Mouse (Mus musculus) right cerebral cortex, postnatal 4 days (tissue): ENCODE measurements around the gene Ecel1.

Source experiments
- DNase-seq: peaks from one replicate; pipeline ENCODE4 v3.0.0-alpha.2; 2022

The Ecel1 gene

GRCm38 (mm10) chr1:87156199-87156587 lies at the start of gene Ecel1:
Ecel1 (minus strand) TSS chr1:87156521.
- no peak for DNase-seq

GRCm38 (mm10) chr1:87205502-87205901 lies 49.2 kb upstream of the Ecel1 start:
- no peak for DNase-seq

GRCm38 (mm10) chr1:87205038-87205437 lies 48.7 kb upstream of the Ecel1 start:
- DNase-seq = no peak

- DNase-seq = no peak
Measured at GRCm38 (mm10) chr1:87204465-87204864, 48.1 kb upstream of the Ecel1 start, which contains the start of gene Chrng. Chrng (plus strand) TSS chr1:87204657.

- no peak for DNase-seq
Measured at GRCm38 (mm10) chr1:87203779-87204178, 47.5 kb upstream of the Ecel1 start.

- DNase-seq = no peak
Measured at GRCm38 (mm10) chr1:87201848-87202247, 45.5 kb upstream of the Ecel1 start.

- no peak for DNase-seq
Measured at GRCm38 (mm10) chr1:87200811-87201210, 44.5 kb upstream of the Ecel1 start.

- DNase-seq = no peak
Measured at GRCm38 (mm10) chr1:87198119-87199065, 42.1 kb upstream of the Ecel1 start.

GRCm38 (mm10) chr1:87197296-87197695 lies 41.0 kb upstream of the Ecel1 start:
- DNase-seq = no peak

- no peak for DNase-seq
Measured at GRCm38 (mm10) chr1:87190429-87190828, 34.1 kb upstream of the Ecel1 start, which contains the start of gene Chrnd. Chrnd (plus strand) TSS chr1:87190607.

- peak; percentile 90 for DNase-seq
Measured at GRCm38 (mm10) chr1:87187037-87187355, 30.7 kb upstream of the Ecel1 start.

- DNase-seq = peak; percentile 23
Measured at GRCm38 (mm10) chr1:87186261-87187036, 30.1 kb upstream of the Ecel1 start.

- no peak for DNase-seq
Measured at GRCm38 (mm10) chr1:87185526-87185925, 29.2 kb upstream of the Ecel1 start.

GRCm38 (mm10) chr1:87184751-87185139 lies 28.4 kb upstream of the Ecel1 start:
- DNase-seq = peak; percentile 85

GRCm38 (mm10) chr1:87183998-87184750 lies 27.9 kb upstream of the Ecel1 start:
- DNase-seq = peak; percentile 38

- no peak for DNase-seq
Measured at GRCm38 (mm10) chr1:87183013-87183412, 26.7 kb upstream of the Ecel1 start, which contains the start of gene Prss56. Prss56 (plus strand) TSS chr1:87183313.

- no peak for DNase-seq
Measured at GRCm38 (mm10) chr1:87180896-87181295, 24.6 kb upstream of the Ecel1 start.

- DNase-seq = peak; percentile 67
Measured at GRCm38 (mm10) chr1:87175852-87176292, 19.6 kb upstream of the Ecel1 start.

GRCm38 (mm10) chr1:87174006-87174955 lies 18.0 kb upstream of the Ecel1 start:
- DNase-seq = peak; percentile 64

GRCm38 (mm10) chr1:87172316-87172715 lies 16.0 kb upstream of the Ecel1 start:
- DNase-seq = no peak

GRCm38 (mm10) chr1:87171312-87171711 lies 15.0 kb upstream of the Ecel1 start:
- DNase-seq = no peak

GRCm38 (mm10) chr1:87170458-87170857 lies 14.1 kb upstream of the Ecel1 start:
- no peak for DNase-seq
